Mouse (Mus musculus): ENCODE results near the gene Vmo1. TPM values are rescaled to one million over a fixed set of nuclear protein-coding genes. Genes with fewer than 3 reads are reported as not detected.

Gene Vmo1
- total RNA-seq (2023): not detected

DNA sequence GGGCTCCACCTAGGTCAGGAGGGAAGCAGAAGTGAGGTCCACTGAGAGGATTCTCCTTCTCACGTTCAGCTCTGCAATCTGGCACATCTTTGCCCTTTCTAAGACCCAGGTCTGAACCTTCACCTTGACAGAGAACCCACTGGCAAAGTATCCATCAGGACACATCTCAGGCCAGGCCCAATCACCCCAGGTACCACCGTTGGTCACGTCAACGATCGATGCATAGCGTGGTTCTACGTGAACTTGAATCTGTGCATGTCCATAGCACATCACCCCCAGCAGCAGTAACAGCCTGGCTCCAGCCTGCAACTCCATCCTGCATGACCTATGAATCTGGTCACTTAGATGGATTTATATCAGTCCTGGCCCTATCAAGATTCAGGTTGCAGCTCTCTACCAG is at the start of gene Vmo1:
TSS of gene Vmo1 (minus strand) at position 329 of the 400 bp plus-strand sequence.

DNA sequence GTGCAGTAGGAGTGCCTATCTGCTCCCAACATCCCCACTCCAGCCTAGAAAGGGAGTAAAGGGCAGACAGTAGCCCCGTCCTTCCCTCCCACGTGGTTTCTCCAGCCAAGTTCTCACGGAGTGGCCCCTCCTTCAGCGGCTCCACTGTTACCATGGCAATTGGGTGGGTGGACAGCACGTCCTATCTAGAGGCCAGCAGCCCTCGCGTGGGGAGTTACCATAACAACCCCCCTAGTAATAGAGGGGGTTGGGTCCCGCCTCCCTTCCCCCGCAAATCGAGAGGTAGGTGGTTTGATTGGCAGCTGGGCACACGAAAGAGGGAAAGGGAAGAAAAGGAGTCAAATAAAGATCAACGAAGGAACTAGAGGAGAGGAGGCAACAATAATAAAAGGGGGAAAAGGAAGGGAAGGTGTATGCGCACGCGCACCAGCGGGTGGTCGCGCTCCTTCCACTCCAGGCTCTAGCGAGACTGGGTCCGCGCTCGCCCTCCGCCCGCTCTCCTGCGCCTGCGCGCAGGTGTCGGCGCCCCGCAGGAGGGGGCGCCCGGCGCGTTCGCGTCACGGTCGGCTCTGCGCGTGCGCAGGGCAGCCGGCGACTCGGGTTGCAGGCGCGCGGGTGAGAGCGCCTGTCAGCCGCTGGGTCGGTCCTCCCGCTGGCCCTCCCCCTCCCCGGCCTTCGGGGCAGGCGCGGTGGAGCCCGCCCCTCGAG is 48.0 kb upstream of the Vmo1 start, which contains the start of gene Mink1:
TSS of gene Mink1 (plus strand) at position 595 of the 708 bp plus-strand sequence.

GRCm38 (mm10) chr11:70539877-70540587 is 25.6 kb upstream of the Vmo1 start, which contains the start of gene Pld2:
Pld2 (plus strand) TSS chr11:70540064.

GRCm38 (mm10) chr11:70532839-70533238 is 18.4 kb upstream of the Vmo1 start, which contains the start of gene Gm40193:
Gm40193 (minus strand) TSS chr11:70532939.

DNA sequence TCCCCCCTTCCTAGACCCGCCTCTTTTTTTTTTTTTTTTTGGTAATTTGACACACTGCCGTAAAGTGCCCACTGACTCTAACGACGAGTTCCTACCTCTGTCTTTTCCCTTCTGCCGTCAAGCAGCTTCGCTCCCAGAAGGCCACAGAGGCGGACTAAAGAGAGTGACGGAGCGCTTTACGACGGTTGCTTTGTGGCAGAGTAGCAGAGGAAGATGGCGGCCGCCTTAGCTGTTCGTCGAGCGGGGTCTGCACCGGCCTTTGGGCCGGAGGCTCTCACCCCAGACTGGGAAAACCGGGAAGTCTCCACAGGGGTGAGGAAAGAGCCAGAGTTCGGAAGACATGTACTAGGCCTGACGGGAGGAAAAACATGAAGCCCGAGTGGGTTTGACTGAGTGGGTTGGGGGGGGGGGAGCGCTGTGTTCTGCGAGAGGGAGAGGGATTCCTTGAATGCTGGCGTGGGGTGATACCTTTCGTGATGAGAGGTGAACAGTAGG is 10.8 kb upstream of the Vmo1 start, which contains the start of gene Psmb6:
TSS of gene Psmb6 (plus strand) at position 184 of the 495 bp plus-strand sequence.

DNA sequence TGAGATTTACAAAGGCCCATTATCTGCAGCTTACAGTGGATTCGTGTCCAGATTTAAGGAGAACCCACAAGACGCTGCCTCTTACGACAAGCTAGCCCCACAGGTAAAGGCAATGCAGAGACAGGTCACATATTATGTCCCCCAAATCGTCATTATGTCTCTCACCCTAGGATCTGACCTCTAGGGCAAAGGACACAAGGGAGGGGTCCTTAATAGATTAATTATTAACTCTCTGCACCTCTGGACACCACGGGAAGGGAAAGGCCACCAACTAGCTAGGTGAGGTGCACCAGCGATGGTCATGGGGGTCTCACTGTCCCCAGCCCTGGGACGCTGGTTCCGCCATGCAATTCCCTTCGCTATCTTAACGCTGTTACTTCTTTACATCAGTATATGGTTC is 4.5 kb upstream of the Vmo1 start, which contains the start of gene Gltpd2:
TSS of gene Gltpd2 (plus strand) at position 274 of the 400 bp plus-strand sequence.

GRCm38 (mm10) chr11:70504970-70505369 is 9.4 kb downstream of the Vmo1 start, which contains the start of gene Tm4sf5:
Tm4sf5 (plus strand) TSS chr11:70505244.

Other genes starting within 250 kb of the Vmo1 start
- not detected for gene Alox12e, start 192.0 kb downstream of the Vmo1 start, total RNA-seq (2023)
- 0.68 TPM for gene Alox15, start 162.6 kb downstream of the Vmo1 start, total RNA-seq (2023)
- 27.0 TPM for gene Pelp1, start 104.6 kb downstream of the Vmo1 start, total RNA-seq (2023)
- gene Arrb2, start 82.0 kb downstream of the Vmo1 start, total RNA-seq (2023): 347 TPM
- gene Med11, start 62.7 kb downstream of the Vmo1 start, total RNA-seq (2023): 39.9 TPM
- 1.1 TPM for gene Zmynd15, start 55.2 kb downstream of the Vmo1 start, total RNA-seq (2023)
- gene Cxcl16, start 54.6 kb downstream of the Vmo1 start, total RNA-seq (2023): 2.3 TPM
- gene Tm4sf5, start 9.4 kb downstream of the Vmo1 start, total RNA-seq (2023): 1.5 TPM
- gene Gltpd2, start 4.6 kb upstream of the Vmo1 start, total RNA-seq (2023): not detected
- gene Psmb6, start 10.8 kb upstream of the Vmo1 start, total RNA-seq (2023): 129 TPM
- gene Gm40193, start 18.3 kb upstream of the Vmo1 start, total RNA-seq (2023): not detected
- gene Pld2, start 25.4 kb upstream of the Vmo1 start, total RNA-seq (2023): 7.3 TPM
- 201 TPM for gene Mink1, start 48.3 kb upstream of the Vmo1 start, total RNA-seq (2023)
- gene 4930544D05Rik, start 101.2 kb upstream of the Vmo1 start, total RNA-seq (2023): 1.0 TPM
- gene Chrne, start 104.6 kb upstream of the Vmo1 start, total RNA-seq (2023): 3.2 TPM
- gene Gp1ba, start 124.5 kb upstream of the Vmo1 start, total RNA-seq (2023): not detected
- gene Rnf167, start 132.6 kb upstream of the Vmo1 start, total RNA-seq (2023): 233 TPM
- 53.6 TPM for gene Slc25a11, start 132.9 kb upstream of the Vmo1 start, total RNA-seq (2023)
- gene Pfn1, start 140.0 kb upstream of the Vmo1 start, total RNA-seq (2023): 1,552 TPM
- 29.3 TPM for gene Eno3, start 142.6 kb upstream of the Vmo1 start, total RNA-seq (2023)
- 23.4 TPM for gene Spag7, start 154.8 kb upstream of the Vmo1 start, total RNA-seq (2023)
- 37.9 TPM for gene Camta2, start 173.5 kb upstream of the Vmo1 start, total RNA-seq (2023)
- gene Inca1, start 185.5 kb upstream of the Vmo1 start, total RNA-seq (2023): 0.62 TPM
- 26.1 TPM for gene Kif1c, start 185.9 kb upstream of the Vmo1 start, total RNA-seq (2023)
- 2.7 TPM for gene Zfp3, start 249.6 kb upstream of the Vmo1 start, total RNA-seq (2023)

Data from CD4-positive naive resting alpha-beta T cell, adult 57 days (primary cell).